Mouse (Mus musculus): Measurements from ENCODE around the gene Rev3l.

- TF ChIP-seq CTCF (IDR thresholded peaks at IDR 0.05) (no peak), POLR2A (IDR thresholded peaks at IDR 0.05; ENCODE audit: insufficient read depth, low read depth, low read length) (no peak), EP300 (IDR thresholded peaks at IDR 0.05; ENCODE audit: insufficient read depth, low read depth, low read length) (no peak)
Observed at GRCm38 (mm10) chr10:39742057-39742456, 10.1 kb downstream of the Rev3l start.
